Mouse (Mus musculus) myocyte (in vitro differentiated cells): ENCODE results near the gene Cela1. TPM values are rescaled to one million over a fixed set of nuclear protein-coding genes. Genes with fewer than 3 reads are reported as not detected.

Experiments
- H3K27me3 ChIP-seq: one replicate; pipeline ENCODE4 v1.6.1; 2011; ENCODE audit not compliant: control insufficient read depth, insufficient read depth, insufficient read length
- H3K36me3 ChIP-seq: one replicate; pipeline ENCODE4 v1.6.1; 2011; ENCODE audit not compliant: control insufficient read depth, insufficient read depth
- H3K4me2 ChIP-seq: one replicate; pipeline ENCODE4 v1.6.1; 2011; ENCODE audit warnings: low read depth, control low read depth
- H3K4me3 ChIP-seq: one replicate; pipeline ENCODE4 v1.5.1; 2011; ENCODE audit warnings: mild to moderate bottlenecking, control low read depth, moderate library complexity
- H3K79me2 ChIP-seq: one replicate; pipeline ENCODE4 v1.6.1; 2011; ENCODE audit not compliant: control insufficient read depth, insufficient read depth
- H3ac ChIP-seq: one replicate; pipeline ENCODE4 v1.6.1; 2011; ENCODE audit not compliant: control insufficient read depth, insufficient read length
- CEBPB ChIP-seq: IDR thresholded peaks from 2 replicates; pipeline ENCODE4 v1.6.1; 2011; ENCODE audit warnings: mild to moderate bottlenecking, moderate library complexity; ENCODE audit not compliant: poor library complexity, insufficient read depth, severe bottlenecking
- E2F4 ChIP-seq: IDR thresholded peaks from one replicate; pipeline ENCODE4 v1.6.1; 2011; ENCODE audit warnings: mild to moderate bottlenecking, control low read depth, moderate library complexity; ENCODE audit not compliant: insufficient read depth
- MAX ChIP-seq: IDR thresholded peaks from one replicate; pipeline ENCODE4 v1.6.1; 2011; ENCODE audit warnings: low read depth, mild to moderate bottlenecking, control low read depth
- MYOD1 ChIP-seq, 3 experiments: IDR thresholded peaks; one replicate each; pipeline ENCODE4 v1.6.1; 2011; ENCODE audit warnings: control low read depth in 2 of 3, low read depth in 2 of 3, mild to moderate bottlenecking in 2 of 3, moderate library complexity in 1 of 3; ENCODE audit not compliant: insufficient read length in 2 of 3, control insufficient read depth in 1 of 3
- MYOG ChIP-seq, 3 experiments: IDR thresholded peaks; one replicate each; pipeline ENCODE4 v1.6.1; 2011; ENCODE audit warnings: control low read depth in 2 of 3, low read depth in 2 of 3, mild to moderate bottlenecking in 2 of 3; ENCODE audit not compliant: insufficient read length in 2 of 3, control insufficient read depth in 1 of 3, insufficient read depth in 1 of 3
- POLR2A ChIP-seq: IDR thresholded peaks from one replicate; pipeline ENCODE4 v1.6.1; 2011; ENCODE audit warnings: low read depth, mild to moderate bottlenecking, control low read depth, moderate library complexity; ENCODE audit not compliant: insufficient read length
- POLR2AphosphoS2 ChIP-seq: IDR thresholded peaks from one replicate; pipeline ENCODE4 v1.6.1; 2011; ENCODE audit warnings: low read depth, control low read depth; ENCODE audit not compliant: insufficient read length
- REST ChIP-seq: IDR thresholded peaks from one replicate; pipeline ENCODE4 v1.6.1; 2011; ENCODE audit warnings: mild to moderate bottlenecking, control low read depth, moderate library complexity; ENCODE audit not compliant: insufficient read depth, insufficient read length
- SRF ChIP-seq: IDR thresholded peaks from one replicate; pipeline ENCODE4 v1.6.1; 2011; ENCODE audit warnings: low read depth; ENCODE audit not compliant: control insufficient read depth, insufficient read length
- TCF12 ChIP-seq: IDR thresholded peaks from one replicate; pipeline ENCODE4 v1.6.1; 2011; ENCODE audit warnings: mild to moderate bottlenecking, control low read depth; ENCODE audit not compliant: poor library complexity, insufficient read depth, severe bottlenecking
- TCF3 ChIP-seq: IDR thresholded peaks from one replicate; pipeline ENCODE4 v1.6.1; 2011; ENCODE audit warnings: low read depth, control low read depth; ENCODE audit not compliant: insufficient read length
- USF1 ChIP-seq: IDR thresholded peaks from one replicate; pipeline ENCODE4 v1.6.1; 2011; ENCODE audit warnings: low read depth, mild to moderate bottlenecking, control low read depth, moderate library complexity
- polyA plus RNA-seq: library from polyadenylated mRNA; unstranded; fragments of >200 nt; fragmentation: generic; extraction: Trizol; gene quantifications from one replicate; pipeline ENCODE4 v1.2.1, GENCODE M21; 2012; ENCODE audit warnings: missing spikeins

The Cela1 gene
- polyA plus RNA-seq, 1 experiment, result 23.5 TPM

DNA sequence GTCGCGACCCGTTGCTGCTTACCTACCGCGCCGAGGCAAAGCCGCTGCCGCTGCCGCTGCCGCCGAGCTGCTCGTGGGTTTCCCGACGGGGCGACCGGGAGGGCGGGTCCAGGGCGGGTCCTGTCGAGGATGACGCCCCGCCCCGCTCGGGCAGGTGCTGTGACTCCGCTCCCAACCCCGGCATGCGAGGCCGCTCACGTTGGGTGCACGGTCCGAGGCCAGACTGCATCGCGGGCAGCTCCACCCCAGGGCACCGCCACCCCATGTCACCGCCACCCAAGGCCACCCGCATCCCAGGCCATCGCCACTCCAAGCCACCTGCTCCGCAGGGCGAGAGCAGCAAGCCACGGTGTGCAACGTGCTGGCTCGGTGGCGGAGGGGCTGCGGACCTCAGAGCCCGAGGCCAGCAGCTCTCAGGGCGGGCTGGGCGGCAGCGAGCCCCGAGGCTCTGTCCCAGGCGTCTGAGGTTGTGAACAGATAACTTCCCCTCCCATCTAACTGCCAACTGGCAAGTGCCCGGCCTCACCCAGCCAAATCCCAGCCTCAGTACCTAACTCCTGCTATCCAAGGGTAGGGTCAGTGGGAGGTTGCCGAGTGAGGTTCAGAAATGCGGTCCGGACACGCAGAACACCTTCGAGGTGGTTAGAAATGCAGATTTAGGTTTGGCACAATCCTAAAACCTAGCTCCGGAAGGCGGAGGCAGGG, 41.7 kb upstream of the Cela1 start, which contains the start of gene Galnt6:
Gene Galnt6 (minus strand): TSS at position 96 of the 705 bp plus-strand sequence.
- peak; percentile 22 for TF ChIP-seq TCF3
- peak in 2 of 3 experiments; percentile 80 to 87 for TF ChIP-seq MYOG (IDR thresholded peaks at IDR 0.05; ENCODE audit: control insufficient read depth in 1 of 3, insufficient read depth in 1 of 3, insufficient read length in 2 of 3, low read depth in 2 of 3)
- TF ChIP-seq TCF12, result no peak
- TF ChIP-seq MYOD1 (IDR thresholded peaks at IDR 0.05; ENCODE audit: control insufficient read depth in 1 of 3, insufficient read length in 2 of 3, low read depth in 2 of 3), result peak in 2 of 3 experiments; percentile 42 to 75
- peak; percentile 29 for TF ChIP-seq POLR2A
- TF ChIP-seq MAX, result no peak
- Histone ChIP-seq H3K4me3 (no peak within 1 kb of the TSS), H3K4me2 (peak within 1 kb of the TSS; percentile 28), H3ac (no peak within 1 kb of the TSS), H3K79me2 (no peaks in the 10 kb centered on the region), H3K27me3 (no peaks in the 10 kb centered on the region), H3K36me3 (no peaks in the 10 kb centered on the region)

DNA sequence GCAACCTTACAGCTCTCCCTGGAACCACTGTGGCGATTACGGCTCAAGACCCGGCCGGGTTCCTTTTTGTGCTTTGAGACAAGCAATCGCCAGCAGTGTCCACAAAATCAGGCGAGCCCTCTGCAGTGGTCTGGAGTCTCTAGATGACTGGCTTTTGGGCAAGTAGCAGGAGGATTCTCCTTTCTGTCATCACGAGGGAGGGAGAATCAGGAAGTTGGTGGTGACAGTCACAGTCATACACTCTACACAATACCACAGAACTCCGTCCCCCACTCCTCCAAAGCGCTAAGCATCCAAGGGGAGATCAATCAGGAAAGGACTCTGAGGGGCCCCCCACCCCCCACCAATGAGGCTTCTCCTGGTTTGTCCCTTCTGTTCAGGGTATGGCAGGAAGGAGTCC, 40.9 kb upstream of the Cela1 start:
- H3ac ChIP-seq, result no peak overlapping the region
- no peaks in the 10 kb centered on the region for H3K36me3 ChIP-seq
- H3K4me2 ChIP-seq, result no peak overlapping the region
- H3K27me3 ChIP-seq, result no peaks in the 10 kb centered on the region
- no peaks in the 10 kb centered on the region for H3K79me2 ChIP-seq
- no peak overlapping the region for H3K4me3 ChIP-seq
- no peak for TF ChIP-seq CEBPB
- TF ChIP-seq POLR2A, result no peak
- TF ChIP-seq POLR2AphosphoS2, result no peak
- TF ChIP-seq E2F4, result no peak
- TF ChIP-seq MYOD1 (IDR thresholded peaks at IDR 0.05; ENCODE audit: control insufficient read depth in 1 of 3, insufficient read length in 2 of 3, low read depth in 2 of 3), result no peak
- TF ChIP-seq MYOG (IDR thresholded peaks at IDR 0.05; ENCODE audit: control insufficient read depth in 1 of 3, insufficient read depth in 1 of 3, insufficient read length in 2 of 3, low read depth in 2 of 3), result no peak
- no peak for TF ChIP-seq TCF12
- TF ChIP-seq TCF3, result no peak
- no peak for TF ChIP-seq SRF
- no peak for TF ChIP-seq USF1
- TF ChIP-seq REST, result no peak
- no peak for TF ChIP-seq MAX

DNA sequence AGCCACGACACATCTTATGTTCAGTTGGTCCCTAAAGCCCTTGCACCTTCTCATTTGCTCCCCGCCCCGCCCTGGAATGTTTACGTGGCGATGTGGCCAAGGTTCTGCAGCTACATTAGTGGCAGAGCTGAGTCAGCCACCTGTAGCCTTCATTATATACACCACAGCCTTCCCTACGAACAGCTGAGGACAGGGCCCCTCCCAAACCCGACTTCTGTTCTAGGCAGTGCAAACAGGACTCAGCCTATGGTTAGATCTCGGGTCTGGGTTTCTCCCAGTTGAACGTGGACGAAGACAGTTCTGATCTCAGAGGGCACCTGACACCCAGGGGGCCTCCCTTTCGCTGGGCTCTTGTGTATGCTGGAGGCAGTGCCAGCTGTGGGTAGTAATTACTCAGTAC, 40.1 kb upstream of the Cela1 start:
- peak in 2 of 3 experiments; percentile 51 to 89 for TF ChIP-seq MYOD1 (IDR thresholded peaks at IDR 0.05; ENCODE audit: control insufficient read depth in 1 of 3, insufficient read length in 2 of 3, low read depth in 2 of 3)
- TF ChIP-seq REST, result no peak
- no peak for TF ChIP-seq CEBPB
- no peak for TF ChIP-seq USF1
- no peak for TF ChIP-seq TCF3
- no peak for TF ChIP-seq SRF
- TF ChIP-seq MAX, result no peak
- no peak for TF ChIP-seq E2F4
- peak; percentile 21 for TF ChIP-seq TCF12
- no peak for TF ChIP-seq POLR2AphosphoS2
- no peak for TF ChIP-seq POLR2A
- TF ChIP-seq MYOG (IDR thresholded peaks at IDR 0.05; ENCODE audit: control insufficient read depth in 1 of 3, insufficient read depth in 1 of 3, insufficient read length in 2 of 3, low read depth in 2 of 3), result peak; percentile 4 to 84 (median 59)
- Histone ChIP-seq H3K36me3 (no peaks in the 10 kb centered on the region), H3ac (no peak overlapping the region), H3K79me2 (no peaks in the 10 kb centered on the region), H3K4me3 (no peak overlapping the region), H3K4me2 (peak overlapping the region; percentile 28), H3K27me3 (no peaks in the 10 kb centered on the region)

DNA sequence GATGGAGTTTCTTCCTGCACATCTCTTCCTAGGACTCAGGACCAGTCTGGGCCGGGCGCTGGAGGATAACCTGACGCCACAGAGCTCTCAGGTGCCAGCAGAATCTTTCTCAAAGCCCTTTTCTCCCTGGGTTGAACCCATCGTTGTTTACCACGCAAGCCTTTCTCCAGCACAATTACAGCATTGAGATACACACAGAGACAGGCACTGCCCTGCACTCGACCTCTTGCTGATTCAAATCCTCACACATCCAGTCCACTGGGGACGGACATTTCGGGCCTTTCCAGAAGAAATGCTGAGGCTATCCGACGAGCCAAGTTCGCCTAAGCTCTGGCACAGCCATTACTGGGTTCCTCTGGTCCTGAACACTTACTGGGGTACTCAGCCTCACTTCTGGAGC, 39.0 kb upstream of the Cela1 start:
- Histone ChIP-seq H3K36me3 (no peaks in the 10 kb centered on the region), H3K4me2 (no peak overlapping the region), H3K27me3 (no peaks in the 10 kb centered on the region), H3ac (no peak overlapping the region), H3K4me3 (no peak overlapping the region), H3K79me2 (no peaks in the 10 kb centered on the region)
- no peak for TF ChIP-seq TCF3
- TF ChIP-seq E2F4, result no peak
- TF ChIP-seq MYOG (IDR thresholded peaks at IDR 0.05; ENCODE audit: control insufficient read depth in 1 of 3, insufficient read depth in 1 of 3, insufficient read length in 2 of 3, low read depth in 2 of 3), result no peak
- TF ChIP-seq MAX, result no peak
- no peak for TF ChIP-seq POLR2AphosphoS2
- TF ChIP-seq POLR2A, result no peak
- no peak for TF ChIP-seq TCF12
- no peak for TF ChIP-seq USF1
- no peak for TF ChIP-seq MYOD1 (IDR thresholded peaks at IDR 0.05; ENCODE audit: control insufficient read depth in 1 of 3, insufficient read length in 2 of 3, low read depth in 2 of 3)
- TF ChIP-seq CEBPB, result no peak
- TF ChIP-seq SRF, result no peak
- TF ChIP-seq REST, result no peak
